Mouse (Mus musculus) CH12.LX (cell line): Measurements from ENCODE around the gene Tacr1. TPM values are rescaled to one million over a fixed set of nuclear protein-coding genes. Genes with fewer than 3 reads are reported as not detected.

Source experiments
- DNase-seq: peaks from one replicate; pipeline ENCODE4 v3.0.0-alpha.2; 2013; ENCODE audit errors: extremely low read depth
- H3K27ac ChIP-seq: 2 replicates; pipeline ENCODE4 v1.5.1; 2012; ENCODE audit warnings: low read depth, mild to moderate bottlenecking, control low read depth, moderate library complexity; ENCODE audit not compliant: insufficient read depth
- H3K27me3 ChIP-seq: replicated peaks from 2 replicates; pipeline ENCODE3; 2012; ENCODE audit warnings: inconsistent platforms
- H3K36me3 ChIP-seq, 2 experiments: replicated peaks in 1 of 2; 2 replicates each; pipeline versions ENCODE3 to v1.6.1; 2012; ENCODE audit warnings: inconsistent platforms in 1 of 2, low read length in 1 of 2, mild to moderate bottlenecking in 1 of 2, mixed read lengths in 1 of 2, moderate library complexity in 1 of 2; ENCODE audit not compliant: control insufficient read depth in 1 of 2, insufficient read depth in 1 of 2
- H3K4me1 ChIP-seq, 2 experiments: 2 replicates each; pipeline ENCODE4 v1.6.1; 2012; ENCODE audit warnings: inconsistent platforms in 1 of 2, moderate library complexity in 1 of 2; ENCODE audit not compliant: insufficient read depth in 2 of 2, control insufficient read depth in 1 of 2
- H3K4me2 ChIP-seq: 2 replicates; pipeline ENCODE4 v1.6.1; 2012; ENCODE audit warnings: low read depth, mild to moderate bottlenecking, control low read depth; ENCODE audit not compliant: poor library complexity, insufficient read depth, severe bottlenecking
- H3K4me3 ChIP-seq, 3 experiments: fragments of 150-350 bp in 1 of 3; sonication (generic) in 1 of 3; replicated peaks in 1 of 3; 2 replicates each; pipeline versions ENCODE3 to v1.5.1; 2011 to 2012; ENCODE audit warnings: low read depth in 2 of 3, low read length in 2 of 3, mild to moderate bottlenecking in 2 of 3, moderate library complexity in 2 of 3, control low read depth in 1 of 3, improper control_type of control experiment in 1 of 3, inconsistent platforms in 1 of 3, mixed read lengths in 1 of 3; ENCODE audit not compliant: poor library complexity in 1 of 3
- H3K79me2 ChIP-seq: replicated peaks from 2 replicates; pipeline ENCODE4 v1.6.1; 2012; ENCODE audit warnings: mild to moderate bottlenecking, moderate library complexity; ENCODE audit not compliant: control insufficient read depth, poor library complexity, insufficient read depth, severe bottlenecking; ENCODE audit errors: extremely low read depth
- H3K9ac ChIP-seq: 2 replicates; pipeline ENCODE4 v1.6.1; 2012; ENCODE audit warnings: low read depth, mild to moderate bottlenecking, control low read depth, moderate library complexity; ENCODE audit not compliant: insufficient read depth
- H3K9me3 ChIP-seq: replicated peaks from 2 replicates; pipeline ENCODE3; 2012; ENCODE audit warnings: low read length, inconsistent platforms, mixed read lengths
- BHLHE40 ChIP-seq: IDR thresholded peaks from 2 replicates; pipeline ENCODE4 v1.6.1; 2011; ENCODE audit warnings: mild to moderate bottlenecking, low read depth, low read length, improper control_type of control experiment
- CHD1 ChIP-seq: IDR thresholded peaks from 2 replicates; pipeline ENCODE4 v1.6.1; 2012; ENCODE audit warnings: low read depth, low read length, improper control_type of control experiment, inconsistent platforms
- CTCF ChIP-seq, 2 experiments: IDR thresholded peaks in 1 of 2; conservative IDR thresholded peaks in 1 of 2; 2 replicates each; pipeline ENCODE4 v1.5.1; 2011 to 2012; ENCODE audit warnings: low read depth in 2 of 2, low read length in 2 of 2, improper control_type of control experiment in 1 of 2, inconsistent platforms in 1 of 2, mild to moderate bottlenecking in 1 of 2, moderate library complexity in 1 of 2
- E2F4 ChIP-seq: IDR thresholded peaks from 2 replicates; pipeline ENCODE4 v1.6.1; 2011; ENCODE audit warnings: low read depth, low read length, improper control_type of control experiment; ENCODE audit not compliant: insufficient replicate concordance
- ELF1 ChIP-seq: IDR thresholded peaks from 2 replicates; pipeline ENCODE4 v1.6.1; 2014; ENCODE audit warnings: low read depth, mild to moderate bottlenecking, inconsistent platforms, low read length, improper control_type of control experiment
- GABPA ChIP-seq: IDR thresholded peaks from 2 replicates; pipeline ENCODE4 v1.6.1; 2012; ENCODE audit warnings: low read depth, low read length, improper control_type of control experiment, inconsistent platforms; ENCODE audit not compliant: insufficient replicate concordance
- IRF4 ChIP-seq: IDR thresholded peaks from 2 replicates; pipeline ENCODE4 v1.6.1; 2014; ENCODE audit warnings: low read depth, mild to moderate bottlenecking, inconsistent platforms, low read length, improper control_type of control experiment
- JUN ChIP-seq: IDR thresholded peaks from 2 replicates; pipeline ENCODE4 v1.6.1; 2011; ENCODE audit warnings: low read depth, mild to moderate bottlenecking, low read length, improper control_type of control experiment, moderate library complexity; ENCODE audit not compliant: insufficient read depth
- JUND ChIP-seq: conservative IDR thresholded peaks from 2 replicates; pipeline ENCODE4 v1.6.1; 2011; ENCODE audit warnings: low read depth, low read length, improper control_type of control experiment
- MAFK ChIP-seq: IDR thresholded peaks from 2 replicates; pipeline ENCODE4 v1.6.1; 2011; ENCODE audit warnings: low read length, improper control_type of control experiment; ENCODE audit not compliant: insufficient replicate concordance
- MAX ChIP-seq: IDR thresholded peaks from 2 replicates; pipeline ENCODE4 v1.6.1; 2011; ENCODE audit warnings: low read length, improper control_type of control experiment
- MAZ ChIP-seq: IDR thresholded peaks from 2 replicates; pipeline ENCODE4 v1.6.1; 2012; ENCODE audit warnings: low read depth, mild to moderate bottlenecking, inconsistent platforms, low read length, improper control_type of control experiment, moderate library complexity
- MYC ChIP-seq: IDR thresholded peaks from 2 replicates; pipeline ENCODE4 v1.6.1; 2011; ENCODE audit warnings: low read depth, mild to moderate bottlenecking, improper control_type of control experiment, low read length
- NELFE ChIP-seq: IDR thresholded peaks from 2 replicates; pipeline ENCODE4 v1.6.1; 2011; ENCODE audit warnings: low read depth, low read length, improper control_type of control experiment
- PAX5 ChIP-seq: IDR thresholded peaks from 2 replicates; pipeline ENCODE4 v1.6.1; 2012; ENCODE audit warnings: low read length, inconsistent platforms, mixed read lengths
- POLR2A ChIP-seq: IDR thresholded peaks from 2 replicates; pipeline ENCODE4 v1.6.1; 2011; ENCODE audit warnings: low read depth, mild to moderate bottlenecking, improper control_type of control experiment, low read length
- RAD21 ChIP-seq: IDR thresholded peaks from 2 replicates; pipeline ENCODE4 v1.6.1; 2011; ENCODE audit warnings: low read depth, mild to moderate bottlenecking, low read length, improper control_type of control experiment, moderate library complexity
- SMC3 ChIP-seq: IDR thresholded peaks from 2 replicates; pipeline ENCODE4 v1.6.1; 2011; ENCODE audit warnings: low read depth, low read length, improper control_type of control experiment
- TBP ChIP-seq: conservative IDR thresholded peaks from 2 replicates; pipeline ENCODE4 v1.6.1; 2011; ENCODE audit warnings: low read depth, low read length, improper control_type of control experiment
- TCF12 ChIP-seq: IDR thresholded peaks from 2 replicates; pipeline ENCODE4 v1.6.1; 2014; ENCODE audit warnings: low read depth, mild to moderate bottlenecking, inconsistent platforms, low read length, improper control_type of control experiment
- UBTF ChIP-seq: IDR thresholded peaks from 2 replicates; pipeline ENCODE4 v1.6.1; 2012; ENCODE audit warnings: low read depth, mild to moderate bottlenecking, inconsistent platforms, low read length, improper control_type of control experiment, moderate library complexity
- ZC3H11A ChIP-seq: IDR thresholded peaks from 2 replicates; pipeline ENCODE4 v1.6.1; 2012; ENCODE audit warnings: low read depth, mild to moderate bottlenecking, inconsistent platforms, low read length, improper control_type of control experiment
- dilution Hi-C: fragments of 300-500 bp; cut with MboI; formaldehyde crosslinking; loops from 2 replicates; pipeline ENCODE4 v1.14.3; 2020; ENCODE audit warnings: low sequenced_read_pairs; ENCODE audit not compliant: extremely low pct_unique_long_range_greater_than_20kb, extremely low pct_ligation_motif_present
- in situ Hi-C: fragments of 300-500 bp; cut with MboI; formaldehyde crosslinking; loops from 3 replicates; pipeline ENCODE4 v1.14.3; 2019; ENCODE audit warnings: low sequenced_read_pairs, low pct_ligation_motif_present, low pct_unique_long_range_greater_than_20kb, mixed read lengths
- polyA plus RNA-seq: library from polyadenylated mRNA; unstranded; fragments of >175 nt; gene quantifications from 2 replicates; pipeline ENCODE4 v1.2.1, GENCODE M21; 2012; ENCODE audit warnings: low read depth; ENCODE audit not compliant: insufficient read length
- total RNA-seq, 2 experiments: library from RNA; depleted of rRNA; stranded (reverse); fragments of 300-350 nt in 1 of 2; fragments of >200 nt in 1 of 2; gene quantifications; 2 replicates each; pipeline ENCODE4 v1.2.3; 2012 to 2014

Gene Tacr1
- total and polyA plus RNA-seq, 3 experiments: not detected

DNA sequence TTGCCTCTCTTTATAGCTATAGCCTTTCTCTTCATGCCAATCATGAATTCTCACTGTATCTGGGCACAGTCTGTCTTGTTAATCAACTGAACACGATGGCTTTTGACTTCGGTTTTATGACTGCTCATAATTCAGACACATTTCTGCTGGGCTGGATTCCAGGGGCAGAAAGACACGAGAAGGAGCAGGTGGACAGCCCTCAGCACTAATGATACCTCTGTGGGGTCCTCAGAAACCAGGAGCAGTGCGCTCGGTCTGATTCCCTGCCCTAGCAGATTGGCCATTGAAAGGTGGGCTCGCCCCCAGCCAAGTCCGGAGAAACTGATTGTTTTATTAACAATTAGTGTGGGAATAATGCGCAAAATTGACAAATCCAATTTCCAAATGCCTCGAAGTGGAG is 201.1 kb downstream of the Tacr1 start:
- Histone ChIP-seq H3K9me3 (no peaks in the 10 kb centered on the region), H3K36me3 (no peaks in the 10 kb centered on the region), H3K79me2 (no peaks in the 10 kb centered on the region), H3K27ac (no peak overlapping the region), H3K4me2 (no peak overlapping the region), H3K9ac (no peak overlapping the region), H3K27me3 (peaks cover 28% of the 10 kb centered on the region), H3K4me3 (no peak overlapping the region), H3K4me1 (no peaks in the 10 kb centered on the region)
- dilution Hi-C loops (no loop called here), in situ Hi-C loops (no loop called here)
- no peak for TF ChIP-seq PAX5
- TF ChIP-seq IRF4: no peak
- no peak for TF ChIP-seq JUND
- no peak for TF ChIP-seq SMC3
- DNase-seq: no peak

DNA sequence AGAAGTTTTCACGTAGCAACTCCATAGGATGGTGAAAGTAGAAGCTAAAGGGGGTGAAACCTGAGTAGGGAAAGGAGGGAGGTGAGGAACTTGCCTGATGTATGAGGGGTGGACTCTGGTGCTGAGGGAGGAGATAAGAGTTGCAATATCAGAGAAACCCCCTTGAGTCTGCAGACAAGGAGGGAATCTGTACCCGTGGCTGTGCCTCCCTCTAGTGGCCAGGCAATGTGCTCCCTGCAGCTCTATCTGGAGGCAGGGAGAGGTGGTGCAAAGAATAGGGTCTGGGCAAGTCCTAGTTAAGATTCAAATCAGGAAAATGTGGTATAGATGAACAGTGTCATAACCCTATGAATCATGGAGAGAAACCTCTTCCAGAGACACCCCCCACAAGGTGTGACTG is 201.5 kb downstream of the Tacr1 start:
- Histone ChIP-seq H3K4me2 (no peak overlapping the region), H3K4me1 (no peaks in the 10 kb centered on the region), H3K36me3 (no peaks in the 10 kb centered on the region), H3K27me3 (peaks cover 25% of the 10 kb centered on the region), H3K27ac (no peak overlapping the region), H3K79me2 (no peaks in the 10 kb centered on the region), H3K9me3 (no peaks in the 10 kb centered on the region), H3K9ac (no peak overlapping the region), H3K4me3 (no peak overlapping the region)
- peak; percentile 42 for DNase-seq
- TF ChIP-seq SMC3: peak; percentile 70
- peak; percentile 16 to 86; a peak in 2 of 4 replicates for TF ChIP-seq CTCF (conservative IDR thresholded peaks at IDR 0.05 in 1 of 2, IDR thresholded peaks at IDR 0.05 in 1 of 2; ENCODE audit: low read depth in 2 of 2, low read length in 2 of 2)
- TF ChIP-seq CHD1: no peak
- no peak for TF ChIP-seq GABPA
- peak; percentile 78 for TF ChIP-seq RAD21
- no peak for TF ChIP-seq MAFK
- no peak for TF ChIP-seq E2F4
- in situ Hi-C loops: no loop called here
- dilution Hi-C loops: no loop called here

DNA sequence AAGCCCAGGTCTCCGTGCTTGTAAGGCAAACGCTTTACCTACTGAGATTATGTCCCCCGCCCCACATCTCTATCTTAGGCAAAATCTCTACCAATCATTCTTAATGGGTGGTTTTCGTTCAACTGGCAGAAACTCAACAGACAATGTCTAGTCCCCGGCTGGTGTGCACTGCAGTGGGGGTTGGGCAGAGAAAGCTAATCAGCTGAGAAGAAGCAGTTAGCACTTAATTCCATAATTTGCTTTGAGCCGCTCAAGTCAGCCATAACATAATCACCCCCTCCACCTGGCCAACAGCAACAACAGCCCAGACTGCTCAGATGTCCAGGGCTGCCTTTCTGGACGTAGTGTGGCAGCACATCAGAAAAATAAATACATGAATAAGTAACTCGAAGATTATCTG is 202.7 kb downstream of the Tacr1 start:
- Histone ChIP-seq H3K4me2 (no peak overlapping the region), H3K4me3 (no peak overlapping the region), H3K36me3 (no peaks in the 10 kb centered on the region), H3K27me3 (peaks cover 14% of the 10 kb centered on the region), H3K9ac (no peak overlapping the region), H3K9me3 (peaks cover 4% of the 10 kb centered on the region), H3K79me2 (no peaks in the 10 kb centered on the region), H3K4me1 (no peaks in the 10 kb centered on the region), H3K27ac (no peak overlapping the region)
- TF ChIP-seq MAX (no peak), ELF1 (no peak), NELFE (no peak), ZC3H11A (no peak), TBP (no peak), BHLHE40 (no peak), UBTF (no peak), MAZ (no peak), JUND (no peak), TCF12 (no peak), IRF4 (no peak), E2F4 (no peak), MYC (no peak), JUN (no peak), POLR2A (no peak), GABPA (no peak)
- dilution Hi-C loops: no loop called here
- no peak for DNase-seq
- in situ Hi-C loops: no loop called here
